In genomic region chr7:4026794-4027421, GRCm38 (mm10) we compare ENCODE assay signal across 8 mouse cellular contexts. TPM values are rescaled to one million over a fixed set of nuclear protein-coding genes. Genes with fewer than 3 reads are reported as not detected.
A peak's percentile ranks its signal among the peaks of the same experiment; 100 is the strongest.
DNase-seq lines count a peak whose midpoint lies in the region; ATAC-seq and TF ChIP-seq lines count a peak whose summit lies in the region.
"Had no signal": no experiment of that assay in that cellular context is flagged by ENCODE, and none has a peak within 500 bp of the region (broad histone marks: within the 10 kb centered on the region; RNA-seq: fewer than 3 reads in every experiment).

No protein-coding gene starts in this region.

- no peaks in the 10 kb centered on the region for H3K27me3 ChIP-seq in liver, adult 2 months (ENCODE audit: control insufficient read depth, insufficient read depth, low read length)
- H3K27me3 ChIP-seq in Patski: peaks cover 13% of the 10 kb centered on the region
- H3K27me3 ChIP-seq in forebrain, embryonic 11.5 days (ENCODE audit: control insufficient read depth, insufficient read depth, low read length): no peaks in the 10 kb centered on the region
- H3K27me3 ChIP-seq: midbrain, embryonic 12.5 days had no signal

- no peaks in the 10 kb centered on the region for H3K4me1 ChIP-seq in liver, adult 2 months (ENCODE audit: control insufficient read depth, insufficient read depth, low read length)
- no peaks in the 10 kb centered on the region for H3K4me1 ChIP-seq in forebrain, embryonic 11.5 days (replicated peaks; ENCODE audit: control insufficient read depth, insufficient read depth, low read length)
- H3K4me1 ChIP-seq: midbrain, embryonic 12.5 days had no signal

- peak; percentile 13; the same call in 1 of the 2 replicates for TF ChIP-seq CTCF in liver, adult 2 months (IDR thresholded peaks at IDR 0.05; ENCODE audit: low read depth, low read length)
- TF ChIP-seq CTCF in Patski (IDR thresholded peaks at IDR 0.05): peak; percentile 53
- peak; percentile 74 for TF ChIP-seq CTCF in left cerebral cortex, adult 2 months (IDR thresholded peaks at IDR 0.05)

- POLR2A ChIA-PET in Patski (lab: Charles Lee): no interaction called here

- DNase-seq in liver, adult 2 months (ENCODE audit: extremely low read depth, low read depth, low spot score): no peak
- no peak for DNase-seq in liver
- no peak for DNase-seq in Patski (ENCODE audit: low read depth, low spot score)
- DNase-seq in fibroblast of lung, adult 2 months (ENCODE audit: low read depth): peak; percentile 4
- peak; percentile 13 to 17 for DNase-seq in left cerebral cortex, adult 2 months (ENCODE audit: extremely low spot score in 1 of 2, low spot score in 2 of 2)
- peak; percentile 8 for DNase-seq in right cerebral cortex, postnatal 14 days
- DNase-seq in forebrain, embryonic 11.5 days (ENCODE audit: low spot score): no peak

- no peaks in the 10 kb centered on the region for H3K9me3 ChIP-seq in forebrain, embryonic 11.5 days (ENCODE audit: control insufficient read depth, low read length)
- H3K9me3 ChIP-seq: midbrain, embryonic 12.5 days had no signal

- no peaks in the 10 kb centered on the region for H3K36me3 ChIP-seq in liver, adult 2 months (ENCODE audit: control insufficient read depth, insufficient read depth, low read length)
- H3K36me3 ChIP-seq in forebrain, embryonic 11.5 days (ENCODE audit: control insufficient read depth, insufficient read depth, low read length): no peaks in the 10 kb centered on the region
- H3K36me3 ChIP-seq: midbrain, embryonic 12.5 days had no signal

- intact Hi-C loops in left cerebral cortex, adult 2 months (cut with DNase I): loop anchor here (10.0 kb wide), 3 partner anchors 78 to 398 kb away; no protein-coding TSS in a partner anchor

- no peak overlapping the region for H3K4me3 ChIP-seq in liver, adult 2 months (ENCODE audit: insufficient read depth, low read depth, low read length)
- H3K4me3 ChIP-seq in left cerebral cortex, adult 2 months: no peak overlapping the region
- no peak overlapping the region for H3K4me3 ChIP-seq in forebrain, embryonic 11.5 days (ENCODE audit: low read depth, low read length)
- H3K4me3 ChIP-seq: midbrain, embryonic 12.5 days had no signal

- H3K9ac ChIP-seq in liver, adult 2 months (ENCODE audit: low read depth, low read length): no peak overlapping the region
- no peak overlapping the region for H3K9ac ChIP-seq in forebrain, embryonic 11.5 days (ENCODE audit: low read length)
- H3K9ac ChIP-seq: midbrain, embryonic 12.5 days had no signal

- TF ChIP-seq POLR2A in liver, adult 2 months (IDR thresholded peaks at IDR 0.05; ENCODE audit: extremely low read depth, insufficient read depth, low read length): no peak

- no peak overlapping the region for H3K27ac ChIP-seq in liver, adult 2 months (replicated peaks; ENCODE audit: insufficient read depth, low read depth, low read length)
- no peak overlapping the region for H3K27ac ChIP-seq in left cerebral cortex, adult 2 months
- H3K27ac ChIP-seq in forebrain, embryonic 11.5 days (ENCODE audit: low read depth, low read length): no peak overlapping the region
- H3K27ac ChIP-seq: midbrain, embryonic 12.5 days had no signal

- no peak overlapping the region for H3K4me2 ChIP-seq in forebrain, embryonic 11.5 days (ENCODE audit: low read depth, low read length, severe bottlenecking)
- H3K4me2 ChIP-seq: midbrain, embryonic 12.5 days had no signal

- CTCF ChIA-PET in Patski (lab: Charles Lee): no interaction called here

- ATAC-seq in Patski: peak; percentile 69
- no peak for ATAC-seq in forebrain, embryonic 11.5 days (replicated peaks; ENCODE audit: low FRiP score)

- 42% methylated on average over 3 of the region's 3 CpGs for WGBS in liver, adult 2 months
- 28% methylated on average over 3 of the region's 3 CpGs for WGBS in forebrain, embryonic 11.5 days

- no peaks in the 10 kb centered on the region for H3K79me2 ChIP-seq in liver, adult 2 months (ENCODE audit: control insufficient read depth, insufficient read depth, low read length)

- in situ Hi-C loops in Patski (cut with MboI; ENCODE audit: low pct_unique_long_range_greater_than_20kb): no loop called here

RNA-seq across cellular contexts. Expression of gene Lair1, which starts 36.1 kb away (rescaled TPM):
- total RNA-seq in liver, adult 2 months (2014; rRNA removed): 3.7 and 5.8 TPM in 2 replicates
- 1.4 and 3.7 TPM in 2 replicates for polyA plus RNA-seq in liver, adult 2 months (2012; rRNA removed)
- polyA plus RNA-seq in Patski (2021): 0.01 TPM
- total RNA-seq in left cerebral cortex, adult 2 months (2021): 1 to 10 TPM; 5.5 to 8.9 TPM
- 1.2 and 1.4 TPM in 2 replicates for polyA plus RNA-seq in forebrain, embryonic 11.5 days (2014; fragmentation: Nextera tagmentation; extraction: Ambion mirVana)

Comparison
In these comparisons a context has a peak if more than half of its experiments do, and no peak if none do; other contexts are left out.
1. DNase-seq: peak in fibroblast of lung, adult 2 months (single experiment), left cerebral cortex, adult 2 months (2 of 2) and right cerebral cortex, postnatal 14 days (single experiment); none in liver, adult 2 months (single experiment), liver (single experiment), Patski (single experiment) and forebrain, embryonic 11.5 days (single experiment).
2. CTCF ChIP-seq: peak in every context shown above with its lines; median percentile 74 in left cerebral cortex, adult 2 months; 53 in Patski; 13 in liver, adult 2 months.